Mouse (Mus musculus) bone marrow, adult 2 months (tissue): ENCODE data around the gene Gfer. TPM values are rescaled to one million over a fixed set of nuclear protein-coding genes. Genes with fewer than 3 reads are reported as not detected.

Experiments
- H3K27ac ChIP-seq: fragments of 200-500 bp; 2 replicates; pipeline ENCODE4 v1.5.1; 2012; ENCODE audit warnings: low read depth, mild to moderate bottlenecking, control low read depth, inconsistent platforms, low read length; ENCODE audit not compliant: control insufficient read depth, poor library complexity, insufficient read depth
- H3K4me1 ChIP-seq: fragments of 200-500 bp; 2 replicates; pipeline ENCODE4 v1.6.1; 2011; ENCODE audit warnings: low read length; ENCODE audit not compliant: control insufficient read depth, insufficient read depth
- H3K4me3 ChIP-seq: fragments of 200-500 bp; replicated peaks from 2 replicates; pipeline ENCODE3; 2011; ENCODE audit warnings: mild to moderate bottlenecking, low read depth, low read length, control low read depth; ENCODE audit not compliant: control insufficient read depth
- CTCF ChIP-seq: fragments of 200-500 bp; IDR thresholded peaks from 2 replicates; pipeline ENCODE4 v1.5.1; 2011; ENCODE audit warnings: low read length, control low read depth; ENCODE audit not compliant: control insufficient read depth, insufficient read depth
- POLR2A ChIP-seq: fragments of 200-500 bp; IDR thresholded peaks from 2 replicates; pipeline ENCODE4 v1.6.1; 2011; ENCODE audit warnings: low read depth, mild to moderate bottlenecking, control low read depth, low read length, borderline replicate concordance; ENCODE audit not compliant: control insufficient read depth
- WGBS: fragments of 180-500 bp; shearing (Covaris S2); methylation state at CpG from one replicate; pipeline ENCODE4 v1.1.7; 2018; 5-methylcytosine and 5-hydroxymethylcytosine counted together
- polyA plus RNA-seq: library from polyadenylated mRNA; stranded (reverse); fragments of >200 nt; gene quantifications from 2 replicates; pipeline ENCODE4 v1.2.4, GENCODE M21; 2011; ENCODE audit warnings: low replicate concordance; ENCODE audit not compliant: missing spikeins, insufficient read depth, insufficient read length

Gene Gfer
- polyA plus RNA-seq, 1 experiment, result 42.9 TPM

DNA sequence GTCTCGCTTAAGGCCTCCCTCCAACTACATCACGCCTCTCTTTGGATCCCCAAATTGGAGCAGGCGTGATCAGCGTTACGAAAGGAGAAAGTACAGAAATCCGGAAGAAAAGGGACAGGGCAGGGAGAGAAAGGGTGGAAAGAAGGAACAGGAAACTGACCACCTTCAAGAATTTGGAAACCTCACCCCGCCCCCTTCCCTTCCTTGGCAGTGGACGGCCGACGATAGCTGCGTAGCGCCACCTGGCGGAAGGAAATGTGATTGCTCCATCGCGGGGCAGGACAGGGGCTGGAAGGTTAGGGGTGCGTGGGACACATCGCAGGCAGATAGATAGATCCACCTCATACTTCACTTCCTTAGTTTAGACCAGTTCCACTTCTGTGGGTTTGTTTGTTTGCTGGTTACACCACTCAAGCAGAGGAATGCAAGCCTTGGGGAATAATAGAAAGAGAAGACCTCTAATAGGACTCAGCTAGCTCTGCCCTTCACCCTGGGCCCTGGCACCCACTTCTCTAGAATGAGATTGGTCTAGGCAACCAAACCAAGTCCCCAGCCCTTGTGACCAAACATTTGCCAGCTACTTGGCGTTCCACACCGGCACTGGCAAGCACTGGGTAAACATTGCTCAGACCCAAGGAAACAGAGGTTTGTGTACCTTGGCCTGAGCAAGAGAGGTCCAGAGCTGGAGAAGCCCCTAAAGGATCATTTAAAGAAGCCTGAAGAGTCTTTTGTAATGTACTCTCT, 41.8 kb downstream of the Gfer start:
- peak overlapping the region; percentile 33 for H3K4me3 ChIP-seq
- H3K27ac ChIP-seq, result no peak overlapping the region
- WGBS, result 7% methylated on average over 19 of the region's 19 CpGs
- H3K4me1 ChIP-seq, result no peaks in the 10 kb centered on the region; the same call in 1 of the 2 replicates
- TF ChIP-seq POLR2A, result peak; percentile 41; the same call in 1 of the 2 replicates
- TF ChIP-seq CTCF, result peak; percentile 97

- Histone ChIP-seq H3K4me1 (no peaks in the 10 kb centered on the region; the same call in 1 of the 2 replicates), H3K27ac (no peak overlapping the region), H3K4me3 (no peak overlapping the region)
- 21% methylated on average over 3 of the region's 3 CpGs for WGBS
- TF ChIP-seq CTCF, result no peak
- no peak for TF ChIP-seq POLR2A
Observed at GRCm38 (mm10) chr17:24651835-24652234, 44.1 kb downstream of the Gfer start.

DNA sequence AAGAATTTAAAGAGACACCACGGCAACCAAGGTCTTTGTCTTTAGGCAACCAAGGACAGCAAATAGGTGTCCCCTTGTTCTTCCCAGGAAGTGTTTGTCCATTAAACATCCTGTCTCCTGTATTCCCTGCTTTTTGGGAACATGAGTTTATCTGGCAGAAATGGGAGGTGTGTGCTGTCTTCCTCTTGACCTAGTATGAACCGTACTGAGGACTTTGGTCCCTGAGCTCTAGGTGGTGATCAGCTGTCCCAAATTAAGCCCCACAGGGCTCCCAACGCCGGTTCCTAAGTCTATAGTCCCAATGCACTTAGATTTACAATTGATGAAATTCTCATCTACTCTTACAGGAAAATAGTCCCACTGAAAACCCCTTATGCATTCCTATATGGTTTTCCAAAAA, 45.2 kb downstream of the Gfer start:
- H3K4me3 ChIP-seq, result no peak overlapping the region
- no peaks in the 10 kb centered on the region; the same call in 1 of the 2 replicates for H3K4me1 ChIP-seq
- WGBS, result 78% methylated on average over 4 of the region's 4 CpGs
- H3K27ac ChIP-seq, result no peak overlapping the region
- no peak for TF ChIP-seq POLR2A
- TF ChIP-seq CTCF, result no peak

GRCm38 (mm10) chr17:24650070-24650616, 45.8 kb downstream of the Gfer start, which contains the start of gene Slc9a3r2:
TSS of gene Slc9a3r2 (minus strand) at chr17:24650327.
- H3K27ac ChIP-seq, result peak within 1 kb of the TSS; percentile 58
- peak within 1 kb of the TSS; percentile 48 for H3K4me3 ChIP-seq
- WGBS, result under 1% methylated on average over 41 of the region's 41 CpGs
- TF ChIP-seq CTCF, result no peak
- no peak for TF ChIP-seq POLR2A
- H3K4me1 ChIP-seq, result no peaks in the 10 kb centered on the region; the same call in 1 of the 2 replicates

- Histone ChIP-seq H3K27ac (peak overlapping the region; percentile 58), H3K4me1 (no peaks in the 10 kb centered on the region; the same call in 1 of the 2 replicates), H3K4me3 (peak overlapping the region; percentile 48)
- TF ChIP-seq CTCF (no peak), POLR2A (no peak)
- WGBS, result 2% methylated on average over 35 of the region's 35 CpGs
Observed at GRCm38 (mm10) chr17:24649581-24650069, 46.3 kb downstream of the Gfer start.

DNA sequence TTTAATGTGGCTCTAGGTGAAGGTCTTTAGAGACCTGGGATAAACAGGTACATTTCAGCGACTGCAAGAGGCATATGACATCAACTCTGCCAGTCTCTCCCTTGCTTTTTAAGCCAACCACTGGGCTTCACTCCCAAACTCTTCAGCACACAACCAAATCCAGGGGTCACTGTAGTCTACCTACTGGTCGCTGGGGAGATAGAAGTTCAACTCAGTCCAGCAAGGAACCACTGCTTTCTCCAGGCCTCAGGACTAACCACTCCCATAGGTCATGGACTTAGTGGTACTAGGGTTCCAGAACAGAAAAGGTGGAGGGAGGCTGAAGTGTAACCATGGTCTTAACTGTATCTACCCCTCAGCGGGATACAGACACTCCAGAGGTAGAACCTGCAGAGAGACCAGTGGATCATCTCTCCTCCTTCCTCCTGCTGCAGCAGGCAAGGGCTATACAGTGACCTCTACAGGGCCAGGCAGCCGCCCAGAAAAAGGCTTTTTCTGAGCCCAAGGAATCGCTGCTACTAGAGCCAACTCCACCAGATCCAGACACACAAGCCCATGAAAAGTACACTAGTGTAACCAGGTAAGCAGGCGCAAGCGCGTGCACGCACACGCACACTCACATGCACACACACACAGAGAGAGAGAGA, 47.1 kb downstream of the Gfer start:
- H3K27ac ChIP-seq, result no peak overlapping the region
- WGBS, result 79% methylated on average over 10 of the region's 10 CpGs
- TF ChIP-seq POLR2A (no peak), CTCF (no peak)
- H3K4me1 ChIP-seq, result no peaks in the 10 kb centered on the region; the same call in 1 of the 2 replicates
- no peak overlapping the region for H3K4me3 ChIP-seq

DNA sequence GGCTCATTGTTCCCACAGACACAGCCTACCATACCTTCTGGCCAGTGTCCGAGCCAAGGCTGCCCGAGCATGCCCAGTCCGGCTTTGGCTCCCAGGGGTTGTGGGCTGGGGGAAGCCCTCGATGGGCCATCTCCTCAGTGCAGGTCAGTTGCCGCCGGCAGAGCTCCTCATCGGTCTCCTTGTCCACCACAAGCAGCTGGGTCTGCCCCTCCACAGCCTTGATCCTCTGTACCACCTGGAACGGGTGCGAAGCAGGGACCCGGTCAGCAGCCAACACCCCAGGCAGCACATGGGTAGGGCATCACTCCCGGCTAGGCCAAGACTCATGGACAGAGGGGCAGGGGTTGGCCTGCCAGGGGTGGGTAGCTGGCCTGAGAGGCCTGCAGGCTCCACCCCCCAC, 48.5 kb downstream of the Gfer start:
- H3K4me1 ChIP-seq, result no peaks in the 10 kb centered on the region; the same call in 1 of the 2 replicates
- 83% methylated on average over 11 of the region's 11 CpGs for WGBS
- no peak for TF ChIP-seq CTCF
- TF ChIP-seq POLR2A, result no peak

DNA sequence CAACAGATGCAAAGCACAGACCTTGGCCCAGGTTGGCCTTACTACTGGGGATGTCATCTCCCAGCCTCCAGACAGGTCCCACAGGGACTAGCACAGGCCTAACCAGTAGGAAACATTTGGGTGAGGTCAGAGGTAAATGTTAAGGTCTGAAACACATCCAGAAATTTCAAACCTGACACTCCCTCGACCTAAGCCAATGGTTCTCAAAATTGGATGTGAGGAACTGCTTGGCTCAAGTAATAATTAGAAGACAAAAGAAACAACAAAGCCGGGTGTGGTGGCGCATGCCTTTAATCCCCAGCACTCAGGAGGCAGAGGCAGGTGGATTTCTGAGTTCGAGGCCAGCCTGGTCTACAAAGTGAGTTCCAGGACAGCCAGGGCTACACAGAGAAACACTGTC, 49.6 kb downstream of the Gfer start:
- no peak overlapping the region for H3K27ac ChIP-seq
- H3K4me3 ChIP-seq, result no peak overlapping the region
- TF ChIP-seq POLR2A (no peak), CTCF (no peak)
- H3K4me1 ChIP-seq, result no peaks in the 10 kb centered on the region; the same call in 1 of the 2 replicates
- WGBS, result 79% methylated on average over 4 of the region's 4 CpGs

More for the DNA sequence above, 48.5 kb downstream of the Gfer start:
- no peak overlapping the region for H3K27ac ChIP-seq
- no peak overlapping the region for H3K4me3 ChIP-seq
